Comparison of ENCODE assay signal across 23 mouse cellular contexts in genomic region chr1:63507386-63507785, GRCm38 (mm10).
"Had no signal": no experiment of that assay in that cellular context is flagged by ENCODE, and none has a peak within 500 bp of the region (broad histone marks: within the 10 kb centered on the region; RNA-seq: fewer than 3 reads in every experiment).

No protein-coding gene starts in this region.

- DNase-seq: kidney, postnatal 25 days; layer of hippocampus, postnatal 36 days; liver; lung, adult 18-20 months; right cerebral cortex, adult 18-20 months; right cerebral cortex, postnatal 14 days; right cerebral cortex, postnatal 4 days; spleen, adult 18-20 months; thymus, postnatal 25 days had no signal

- H3K27me3 ChIP-seq: limb, embryonic 13.5 days; liver, embryonic 12.5 days; liver, embryonic 15.5 days; lung, embryonic 15.5 days; midbrain, embryonic 12.5 days; midbrain, embryonic 15.5 days; neural tube, embryonic 12.5 days; neural tube, embryonic 15.5 days; stomach, embryonic 15.5 days had no signal

- H3K9ac ChIP-seq: limb, embryonic 13.5 days; liver, embryonic 12.5 days; liver, embryonic 15.5 days; lung, embryonic 15.5 days; midbrain, embryonic 12.5 days; midbrain, embryonic 15.5 days; neural tube, embryonic 12.5 days; neural tube, embryonic 15.5 days; stomach, embryonic 15.5 days had no signal

- H3K4me1 ChIP-seq: limb, embryonic 10.5 days; limb, embryonic 13.5 days; liver, embryonic 12.5 days; liver, embryonic 15.5 days; lung, embryonic 15.5 days; midbrain, embryonic 12.5 days; midbrain, embryonic 15.5 days; neural tube, embryonic 12.5 days; stomach, embryonic 15.5 days had no signal

- H3K27ac ChIP-seq: kidney, postnatal 0 days; layer of hippocampus, adult 2 months; left cerebral cortex, adult 2 months; limb, embryonic 10.5 days; limb, embryonic 13.5 days; liver, embryonic 12.5 days; liver, embryonic 15.5 days; lung, embryonic 15.5 days; macrophage; midbrain, embryonic 12.5 days; midbrain, embryonic 15.5 days; neural tube, embryonic 12.5 days; neural tube, embryonic 15.5 days; stomach, embryonic 15.5 days had no signal

- H3K9me3 ChIP-seq: limb, embryonic 10.5 days; limb, embryonic 13.5 days; liver, embryonic 12.5 days; liver, embryonic 15.5 days; lung, embryonic 15.5 days; midbrain, embryonic 12.5 days; midbrain, embryonic 15.5 days; neural tube, embryonic 12.5 days; neural tube, embryonic 15.5 days; stomach, embryonic 15.5 days had no signal

- ATAC-seq: liver, embryonic 12.5 days; midbrain, embryonic 15.5 days had no signal

- H3K36me3 ChIP-seq: limb, embryonic 10.5 days; limb, embryonic 13.5 days; liver, embryonic 12.5 days; liver, embryonic 15.5 days; lung, embryonic 15.5 days; midbrain, embryonic 12.5 days; midbrain, embryonic 15.5 days; neural tube, embryonic 12.5 days; neural tube, embryonic 15.5 days; stomach, embryonic 15.5 days had no signal

- H3K4me3 ChIP-seq: layer of hippocampus, adult 2 months; left cerebral cortex, adult 2 months; limb, embryonic 10.5 days; limb, embryonic 13.5 days; liver, embryonic 12.5 days; liver, embryonic 15.5 days; lung, embryonic 15.5 days; midbrain, embryonic 12.5 days; midbrain, embryonic 15.5 days; neural tube, embryonic 12.5 days; neural tube, embryonic 15.5 days; stomach, embryonic 15.5 days had no signal

- H3K4me2 ChIP-seq: limb, embryonic 13.5 days; liver, embryonic 12.5 days; liver, embryonic 15.5 days; lung, embryonic 15.5 days; midbrain, embryonic 12.5 days; midbrain, embryonic 15.5 days; neural tube, embryonic 12.5 days; neural tube, embryonic 15.5 days; stomach, embryonic 15.5 days had no signal
